Mouse (Mus musculus): ENCODE measurements at regions not wholly inside any gene's neighbourhood (a gene's known extent, or its start where the extent isn't known, plus 50 kb on each side); places are given as distances from the start of the nearest gene placed in this dataset.

- no peak for DNase-seq
These were observed 110.9 kb downstream of the Ndufa4 start for GRCm38 (mm10) chr6:11796361-11796760.

GRCm38 (mm10) chr6:11793366-11793765 is 113.9 kb downstream of the Ndufa4 start:
- DNase-seq: peak; percentile 18

GRCm38 (mm10) chr6:11792186-11792585 is 115.1 kb downstream of the Ndufa4 start:
- DNase-seq: no peak

DNA sequence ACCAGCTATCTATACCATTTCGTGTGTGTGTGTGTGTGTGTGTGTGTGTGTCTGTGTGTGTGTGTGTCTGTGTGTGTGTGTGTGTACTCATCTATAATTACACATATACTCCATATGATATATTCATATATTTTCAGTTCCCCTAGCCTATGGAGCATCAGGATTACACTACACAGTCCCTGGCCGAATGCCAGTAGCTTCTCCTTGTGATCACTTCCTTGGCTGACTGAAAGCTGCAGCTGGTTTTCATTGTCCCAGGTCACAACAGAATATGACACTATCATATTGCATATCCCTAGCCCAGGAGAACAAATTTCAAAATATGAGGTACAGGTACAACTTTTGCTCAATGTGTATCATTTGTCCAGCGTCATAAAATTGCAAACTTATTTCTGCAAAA is 116.2 kb downstream of the Ndufa4 start:
- no peak for DNase-seq

DNA sequence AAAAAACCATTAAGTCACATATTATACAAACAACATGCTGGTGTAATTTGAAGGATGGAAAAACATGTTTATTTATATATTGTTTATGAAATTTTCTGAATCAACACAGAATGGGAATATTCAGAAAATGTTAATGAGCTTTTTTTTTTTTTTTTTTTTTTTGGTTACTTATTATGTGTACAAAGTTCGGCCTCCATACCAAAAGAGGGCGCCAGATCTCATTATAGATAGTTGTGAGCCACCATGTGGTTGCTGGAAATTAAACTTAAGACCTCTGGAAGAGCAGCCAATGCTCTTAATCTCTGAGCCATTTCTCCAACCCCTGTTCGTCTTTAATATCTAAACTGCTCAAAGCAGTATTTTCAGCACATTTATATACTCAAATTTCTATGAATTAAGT is 133.3 kb downstream of the Ndufa4 start:
- no peak for DNase-seq

GRCm38 (mm10) chr6:11762912-11763311 is 144.4 kb downstream of the Ndufa4 start:
- DNase-seq: no peak

GRCm38 (mm10) chr6:11737667-11738066 is 169.6 kb downstream of the Ndufa4 start:
- no peak for DNase-seq

DNA sequence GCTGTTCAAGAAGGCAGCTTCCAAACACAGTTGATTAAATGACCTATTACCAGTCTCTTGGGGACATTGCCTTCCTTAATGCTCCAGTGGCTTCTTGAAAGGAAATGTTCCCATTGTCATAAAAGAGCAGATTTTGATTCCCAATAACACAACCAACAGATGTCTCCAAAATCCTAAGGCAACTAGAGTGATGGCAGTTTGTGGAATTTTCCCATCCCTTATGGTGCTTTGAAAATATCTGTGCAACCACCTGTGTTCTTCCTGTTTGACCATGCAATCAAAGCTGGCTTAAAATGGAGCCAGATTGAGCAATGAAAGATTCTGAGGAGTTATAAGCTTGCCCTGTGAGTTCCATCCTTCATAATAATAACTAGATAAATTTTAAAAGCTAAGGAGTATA is 176.2 kb downstream of the Ndufa4 start:
- DNase-seq: no peak

DNA sequence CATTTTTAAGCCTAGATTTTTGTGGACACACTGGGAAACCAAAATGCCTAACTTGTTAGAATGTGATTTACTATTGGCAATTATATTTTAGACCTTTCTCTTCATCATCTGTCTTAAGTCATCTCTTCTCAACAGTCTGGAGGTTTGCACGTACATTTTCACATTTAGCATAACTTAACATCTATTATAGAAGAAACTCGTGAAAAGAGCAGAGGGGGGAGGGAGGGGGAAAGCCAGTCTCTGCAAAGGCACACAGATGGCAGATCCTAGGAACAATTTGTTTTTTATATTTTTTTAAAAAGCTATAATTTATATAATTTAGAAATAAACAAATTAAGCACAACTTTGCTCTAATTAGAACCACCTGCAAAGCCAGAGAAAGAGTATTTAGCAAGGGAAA is 176.6 kb downstream of the Ndufa4 start:
- no peak for DNase-seq

DNA sequence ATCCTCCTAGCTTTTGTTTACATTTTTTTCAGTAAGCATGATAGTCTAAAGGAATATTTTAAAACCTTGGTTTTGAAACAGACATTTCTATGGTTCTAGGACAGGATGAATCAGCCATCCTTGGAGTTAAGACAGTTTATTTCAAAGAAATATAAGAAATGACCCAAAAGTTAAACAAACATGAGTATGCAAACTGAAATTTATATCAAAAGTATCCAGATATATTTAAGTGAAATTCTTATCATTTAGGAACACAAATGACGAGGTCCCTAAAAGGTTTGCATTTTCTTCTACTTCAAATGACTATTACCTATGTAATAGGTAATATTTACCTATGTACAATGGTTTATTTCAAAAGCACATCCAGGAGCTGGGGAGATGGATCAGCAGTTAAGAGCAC is 179.5 kb downstream of the Ndufa4 start:
- DNase-seq: no peak

DNA sequence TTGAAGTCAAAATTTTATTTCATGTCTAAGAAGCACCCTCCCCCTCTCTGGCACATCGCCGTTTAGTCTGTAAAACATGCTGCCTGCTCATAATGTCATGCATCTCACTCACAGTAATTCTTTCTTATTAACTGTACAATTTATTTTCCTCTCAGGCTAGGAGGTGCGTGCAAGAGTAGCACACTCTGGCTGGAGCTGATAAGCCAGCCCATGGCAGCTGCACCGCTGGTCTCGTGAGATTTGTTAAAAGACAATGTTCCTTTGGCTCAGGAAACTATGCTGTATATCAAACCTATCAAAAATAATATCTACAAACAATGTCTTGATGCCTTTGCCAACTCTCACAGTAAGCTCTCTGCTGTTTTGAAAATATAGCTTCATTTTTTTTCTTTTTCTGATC is 179.9 kb downstream of the Ndufa4 start:
- DNase-seq: no peak

DNA sequence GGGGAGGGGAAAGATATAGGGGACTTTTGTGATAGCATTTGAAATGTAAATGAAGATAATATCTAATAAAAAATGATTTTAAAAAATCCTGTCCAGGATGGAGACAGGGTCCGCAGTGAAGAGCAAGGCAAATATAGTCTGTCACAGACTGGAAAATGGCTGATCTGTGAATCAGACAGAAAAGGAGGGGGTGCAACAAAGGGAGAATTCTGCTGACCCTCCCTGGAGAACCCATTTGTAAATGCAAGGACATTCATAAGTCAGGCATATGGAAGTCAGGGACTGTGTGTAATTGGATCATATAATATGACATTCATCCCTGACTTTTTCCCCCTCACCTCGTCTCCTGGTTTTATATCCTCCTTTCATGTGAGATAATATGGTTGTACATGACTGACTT is 183.8 kb downstream of the Ndufa4 start:
- no peak for DNase-seq

DNA sequence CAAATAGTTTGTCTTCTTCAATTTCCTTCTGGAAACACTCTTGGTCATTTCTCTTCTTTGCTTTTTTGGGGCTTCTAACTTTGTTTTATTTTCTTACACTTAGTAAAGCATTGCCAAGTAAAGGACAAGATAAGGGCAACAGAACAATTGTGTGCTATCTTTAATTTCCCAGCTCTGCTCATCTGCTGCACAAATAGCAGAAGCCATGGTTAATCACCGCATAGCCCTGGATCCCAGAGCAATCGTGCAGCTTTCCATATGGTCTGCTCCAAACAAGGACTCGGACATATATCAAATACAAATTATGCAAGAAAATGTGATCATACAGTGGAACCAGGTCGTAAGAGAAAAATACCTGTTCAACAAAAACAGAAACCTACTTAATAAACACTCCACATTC is 187.0 kb downstream of the Ndufa4 start:
- DNase-seq: no peak

DNA sequence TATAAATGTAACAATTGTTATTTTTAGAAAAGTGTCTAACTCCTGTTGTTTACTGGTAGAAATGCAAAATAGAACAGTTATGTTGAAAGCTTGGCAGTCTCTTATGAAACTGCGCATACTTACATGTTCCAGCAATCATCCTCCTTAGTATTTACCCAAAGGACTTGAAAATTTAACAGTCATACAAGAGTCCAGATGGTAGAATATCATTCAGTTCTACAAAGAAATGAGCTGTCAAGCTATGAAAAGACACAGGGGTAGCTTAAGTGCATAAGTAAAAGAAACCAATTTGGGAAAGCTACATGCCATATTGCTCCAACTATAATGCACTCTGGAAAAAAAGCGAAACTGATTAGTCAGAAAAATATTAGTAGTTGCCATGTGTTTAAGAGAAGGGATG is 196.7 kb downstream of the Ndufa4 start:
- DNase-seq: no peak

GRCm38 (mm10) chr6:11709465-11709864 is 197.8 kb downstream of the Ndufa4 start:
- no peak for DNase-seq

All from adrenal gland, adult 8-10 months (tissue).